Mouse (Mus musculus) thymus, adult 2 months (tissue): Measurements from ENCODE around the gene Tmem9.

Experiments used
- CTCF ChIP-seq: fragments of 200-500 bp; IDR thresholded peaks from 2 replicates; pipeline ENCODE4 v1.5.1; 2012; ENCODE audit warnings: mild to moderate bottlenecking, control low read depth, low read length, moderate library complexity, borderline replicate concordance; ENCODE audit not compliant: control insufficient read depth, poor library complexity, insufficient read depth; ENCODE audit errors: extremely low read depth
- POLR2A ChIP-seq: fragments of 200-500 bp; IDR thresholded peaks from 2 replicates; pipeline ENCODE4 v1.6.1; 2012; ENCODE audit warnings: mild to moderate bottlenecking, low read length, control low read depth, moderate library complexity; ENCODE audit not compliant: control insufficient read depth, poor library complexity, insufficient read depth; ENCODE audit errors: extremely low read depth

DNA sequence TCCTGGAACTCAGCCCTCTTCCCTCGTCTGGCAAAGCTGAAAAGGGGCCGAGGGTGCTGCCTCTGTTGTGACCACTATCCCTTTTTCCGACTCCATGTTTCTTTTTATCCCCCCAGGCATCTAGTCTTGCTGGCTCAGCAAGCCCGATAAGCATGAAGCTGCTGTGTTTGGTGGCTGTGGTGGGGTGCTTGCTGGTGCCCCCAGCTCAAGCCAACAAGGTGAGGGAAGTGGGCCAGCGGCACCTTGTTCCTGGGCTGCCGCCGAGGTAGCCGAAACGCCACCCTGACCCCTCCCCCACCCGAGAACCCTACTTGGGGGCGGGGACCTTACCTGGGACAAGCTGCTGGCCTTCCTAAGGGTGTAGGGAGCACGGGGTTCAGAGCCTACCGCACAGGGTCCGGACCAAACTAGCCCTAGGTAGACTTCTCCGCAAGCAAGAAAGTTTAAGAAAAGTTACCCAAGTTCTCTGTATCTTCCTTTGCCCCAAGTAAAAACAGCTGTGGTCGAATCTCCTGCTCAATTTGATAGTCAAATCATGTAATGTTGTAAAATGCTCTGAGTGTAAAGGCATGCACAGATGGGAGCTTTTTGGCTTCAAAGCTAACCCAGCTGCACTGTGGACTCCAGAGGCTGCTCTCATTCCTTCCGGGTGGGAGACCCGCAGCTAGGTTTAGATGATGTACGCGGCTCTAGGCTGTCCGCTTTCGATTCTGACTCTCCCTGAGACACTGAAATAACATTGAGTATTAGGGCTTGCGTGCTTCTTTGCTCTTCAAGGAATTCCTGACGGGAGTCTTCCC is 10.6 kb downstream of the Tmem9 start:
- no peak for TF ChIP-seq POLR2A
- TF ChIP-seq CTCF: no peak
